Mouse (Mus musculus) hindbrain, embryonic 15.5 days (tissue): ENCODE results near the gene Nfix. TPM values are rescaled to one million over a fixed set of nuclear protein-coding genes. Genes with fewer than 3 reads are reported as not detected.

Experiments
- ATAC-seq: fragments of 200-750 bp; cut with Nextera tagmentation; 2 replicates; pipeline ENCODE4 v1.8.0; 2017; ENCODE audit warnings: low read depth, moderate number of reproducible peaks, moderate TSS enrichment; ENCODE audit not compliant: low FRiP score
- H3K27ac ChIP-seq: fragments of 300-500 bp; sonication (generic); replicated peaks from 2 replicates; pipeline ENCODE4 v1.5.1; 2015; ENCODE audit warnings: mild to moderate bottlenecking, inconsistent platforms
- H3K27me3 ChIP-seq: fragments of 300-500 bp; sonication (generic); 2 replicates; pipeline ENCODE4 v1.6.1; 2015; ENCODE audit warnings: control low read depth, inconsistent platforms
- H3K36me3 ChIP-seq: fragments of 300-500 bp; sonication (generic); 2 replicates; pipeline ENCODE4 v1.6.1; 2015; ENCODE audit warnings: control low read depth, inconsistent platforms
- H3K4me1 ChIP-seq: fragments of 300-500 bp; sonication (generic); replicated peaks from 2 replicates; pipeline ENCODE4 v1.6.1; 2015; ENCODE audit warnings: control low read depth, inconsistent platforms
- H3K4me2 ChIP-seq: fragments of 300-500 bp; sonication (generic); 2 replicates; pipeline ENCODE4 v1.6.1; 2015; ENCODE audit warnings: moderate library complexity, mild to moderate bottlenecking, inconsistent platforms
- H3K4me3 ChIP-seq: fragments of 300-500 bp; sonication (generic); 2 replicates; pipeline ENCODE4 v1.5.1; 2015; ENCODE audit warnings: mild to moderate bottlenecking, inconsistent platforms
- H3K9ac ChIP-seq: fragments of 300-500 bp; sonication (generic); 2 replicates; pipeline ENCODE4 v1.6.1; 2015; ENCODE audit warnings: inconsistent platforms
- H3K9me3 ChIP-seq: fragments of 300-500 bp; sonication (generic); 2 replicates; pipeline ENCODE4 v1.6.1; 2016; ENCODE audit warnings: control low read depth, inconsistent platforms
- WGBS: fragments of 180-500 bp; shearing (Covaris S2); methylation state at CpG from one replicate; pipeline ENCODE4 v1.1.7; 2015; 5-methylcytosine and 5-hydroxymethylcytosine counted together
- polyA plus RNA-seq: library from polyadenylated mRNA; unstranded; fragments of >200 nt; fragmentation: Nextera tagmentation; extraction: Ambion mirVana; gene quantifications from 2 replicates; pipeline ENCODE4 v1.2.1, GENCODE M21; 2015

Gene Nfix
- polyA plus RNA-seq, 1 experiment from 2014 or later, result 87.6 TPM

DNA sequence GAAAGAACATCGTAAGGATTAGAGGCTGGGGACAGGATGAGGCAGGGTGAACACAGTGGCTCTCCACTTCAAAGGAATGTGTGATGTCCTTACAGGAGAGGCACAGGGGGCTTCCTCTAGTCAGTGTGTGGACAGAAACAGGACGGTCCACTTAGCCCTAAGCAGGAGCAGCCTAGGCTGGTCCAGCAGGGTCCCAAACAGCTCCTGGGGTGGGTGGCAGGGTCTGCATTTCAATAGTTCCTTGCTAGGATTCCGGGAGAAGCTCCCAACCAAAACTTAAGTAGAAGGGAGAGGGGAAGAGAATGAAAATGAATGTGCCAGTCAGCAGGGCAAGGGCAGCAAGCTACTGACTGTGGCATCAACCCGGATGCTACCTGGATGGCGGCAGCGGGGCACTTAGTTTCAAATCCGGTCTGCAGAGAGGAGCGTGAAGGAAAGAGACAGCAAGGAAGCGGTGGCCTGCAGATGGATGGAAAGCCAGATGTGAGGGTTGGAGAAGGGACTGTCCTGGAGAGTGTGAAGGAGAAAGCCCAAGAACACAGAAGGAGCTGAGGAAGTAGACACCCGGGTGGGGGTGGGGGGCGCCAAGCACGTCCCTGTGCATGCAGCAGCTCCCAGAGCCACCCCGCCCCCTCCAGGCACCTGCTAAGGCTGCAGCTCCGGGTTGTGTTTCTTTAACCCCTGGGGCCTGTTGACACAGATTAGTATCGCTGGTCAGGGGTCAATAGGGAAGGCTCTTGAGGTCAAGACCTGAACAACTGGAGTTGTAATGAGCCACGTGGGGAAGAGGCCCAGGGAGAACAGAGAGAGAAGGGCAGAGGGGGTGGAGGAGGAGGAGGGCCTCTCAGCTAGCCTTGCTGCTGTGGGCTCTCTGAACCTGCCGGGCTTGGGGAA, 54.9 kb downstream of the Nfix start:
- no peak overlapping the region for H3K9ac ChIP-seq
- peaks cover 60% of the 10 kb centered on the region for H3K27me3 ChIP-seq
- H3K27ac ChIP-seq, result peak overlapping the region; percentile 71; the same call in 1 of the 2 replicates
- H3K4me2 ChIP-seq, result no peak overlapping the region
- WGBS, result 6% methylated on average over 16 of the region's 17 CpGs
- peaks cover 67% of the 10 kb centered on the region for H3K4me1 ChIP-seq
- no peaks in the 10 kb centered on the region for H3K36me3 ChIP-seq
- no peak overlapping the region for H3K4me3 ChIP-seq
- H3K9me3 ChIP-seq, result no peaks in the 10 kb centered on the region
- no peak for ATAC-seq

DNA sequence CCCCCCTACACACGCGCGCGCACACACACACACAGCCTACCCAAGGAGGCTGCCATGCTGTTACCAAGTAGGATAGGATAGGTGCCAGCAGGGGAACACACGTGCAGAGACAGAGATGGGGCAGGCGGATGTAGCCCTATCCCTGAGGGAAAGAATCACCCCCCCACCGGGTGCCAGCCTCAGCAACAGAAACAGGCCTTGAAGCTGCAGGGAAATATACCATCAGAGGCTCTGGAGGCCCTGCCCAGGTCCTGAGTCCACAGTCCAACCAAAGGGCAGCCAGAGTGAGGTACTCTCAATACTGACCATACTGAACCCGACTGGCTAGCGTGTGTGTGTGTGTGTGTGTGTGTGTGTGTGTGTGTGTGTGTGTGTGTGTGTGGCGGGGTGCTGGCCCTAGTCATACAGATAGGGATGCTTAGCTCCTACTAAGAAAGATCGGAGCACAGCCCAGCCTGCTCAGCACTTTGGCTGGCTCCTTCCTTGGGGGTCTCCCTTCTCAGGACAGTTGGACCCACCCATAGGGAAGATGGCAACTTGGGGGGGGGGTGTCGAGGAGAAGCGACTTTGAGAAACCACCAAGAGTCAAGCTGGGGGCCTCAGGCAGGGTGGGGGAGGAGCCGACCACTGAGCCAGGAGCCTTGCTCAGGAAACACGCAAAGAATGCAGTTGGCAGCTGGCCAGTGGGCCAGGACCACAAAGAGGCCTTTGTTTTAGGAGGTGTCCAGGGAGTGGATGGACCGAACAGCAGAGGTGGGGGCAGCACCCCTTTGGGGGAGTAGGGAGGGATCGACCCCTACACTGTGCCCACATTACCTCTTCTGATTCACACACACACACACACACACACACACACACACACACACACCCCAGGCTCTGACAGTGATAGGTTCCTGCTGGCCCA, 56.4 kb downstream of the Nfix start:
- Histone ChIP-seq H3K9ac (no peak overlapping the region), H3K9me3 (no peaks in the 10 kb centered on the region), H3K4me1 (peaks cover 69% of the 10 kb centered on the region), H3K27ac (peak overlapping the region; percentile 71), H3K27me3 (peaks cover 62% of the 10 kb centered on the region), H3K4me3 (no peak overlapping the region), H3K36me3 (no peaks in the 10 kb centered on the region), H3K4me2 (no peak overlapping the region; the same call in none of the 2 replicates)
- 10% methylated on average over 17 of the region's 17 CpGs for WGBS
- peak; percentile 71 for ATAC-seq

GRCm38 (mm10) chr8:84743054-84743415, 57.1 kb downstream of the Nfix start:
- Histone ChIP-seq H3K4me2 (peak overlapping the region; percentile 20), H3K9ac (no peak overlapping the region), H3K27ac (peak overlapping the region; percentile 71), H3K9me3 (no peaks in the 10 kb centered on the region), H3K4me3 (no peak overlapping the region), H3K36me3 (no peaks in the 10 kb centered on the region), H3K4me1 (peaks cover 76% of the 10 kb centered on the region), H3K27me3 (peaks cover 63% of the 10 kb centered on the region)
- WGBS, result 11% methylated on average over 10 of the region's 10 CpGs
- no peak for ATAC-seq

DNA sequence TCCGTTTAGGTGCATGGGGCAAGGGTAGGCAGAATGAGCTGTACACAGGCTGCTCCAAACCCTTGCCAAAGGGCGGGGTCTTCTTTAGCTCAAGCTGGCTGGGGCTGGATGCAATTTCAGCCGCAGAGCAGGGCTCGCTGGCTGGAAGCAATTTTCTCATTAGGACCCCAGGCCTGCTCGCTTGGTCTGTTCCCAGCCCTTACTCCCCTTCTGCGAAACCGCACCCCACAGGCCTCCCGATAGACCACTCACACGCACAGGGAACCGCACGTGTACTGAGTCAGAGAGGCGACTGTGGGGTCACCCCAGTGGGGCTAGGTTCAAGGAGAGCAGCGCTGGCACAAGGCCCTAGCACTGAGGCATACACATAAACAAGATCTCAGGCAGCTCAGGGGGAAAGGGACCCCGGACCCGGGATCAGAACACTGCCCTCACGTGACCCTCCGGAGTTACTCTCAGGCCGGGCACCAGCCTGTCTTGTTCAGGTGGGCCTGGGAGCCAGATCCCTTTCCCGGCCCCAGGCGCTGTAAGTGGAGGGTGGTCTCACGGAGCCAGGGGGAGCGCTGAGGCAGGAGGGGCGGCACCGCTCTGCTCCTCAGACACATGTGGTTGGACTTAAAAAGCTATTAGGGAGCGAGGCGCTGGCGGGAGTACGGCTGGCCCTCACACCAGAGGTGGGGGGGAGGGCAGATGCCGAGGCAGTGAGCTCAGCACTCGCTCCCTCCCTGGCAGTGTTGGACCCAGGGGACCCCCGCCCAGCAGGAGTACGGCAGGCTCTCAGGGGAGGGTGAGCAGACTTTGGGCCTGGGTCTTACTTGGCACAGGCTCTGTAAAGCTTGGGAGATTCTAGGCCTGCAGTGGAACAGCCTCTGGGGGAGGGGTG, 57.7 kb downstream of the Nfix start:
- Histone ChIP-seq H3K27me3 (peaks cover 64% of the 10 kb centered on the region), H3K4me1 (peaks cover 83% of the 10 kb centered on the region), H3K27ac (peak overlapping the region; percentile 71)

GRCm38 (mm10) chr8:84740895-84741843, 59.0 kb downstream of the Nfix start:
- Histone ChIP-seq H3K36me3 (no peaks in the 10 kb centered on the region), H3K9me3 (no peaks in the 10 kb centered on the region), H3K4me2 (no peak overlapping the region), H3K4me1 (peaks cover 89% of the 10 kb centered on the region), H3K4me3 (no peak overlapping the region), H3K27ac (peak overlapping the region; percentile 71), H3K9ac (no peak overlapping the region), H3K27me3 (peaks cover 66% of the 10 kb centered on the region)
- no peak for ATAC-seq
- WGBS, result 36% methylated on average over 13 of the region's 13 CpGs

More for the DNA sequence above, 57.7 kb downstream of the Nfix start:
- 7% methylated on average over 32 of the region's 32 CpGs for WGBS
- peak; percentile 27; the same call in 1 of the 2 replicates for ATAC-seq
- no peak overlapping the region for H3K4me3 ChIP-seq
- peak overlapping the region; percentile 20 for H3K4me2 ChIP-seq
- H3K9me3 ChIP-seq, result no peaks in the 10 kb centered on the region
- no peak overlapping the region for H3K9ac ChIP-seq
- no peaks in the 10 kb centered on the region for H3K36me3 ChIP-seq

DNA sequence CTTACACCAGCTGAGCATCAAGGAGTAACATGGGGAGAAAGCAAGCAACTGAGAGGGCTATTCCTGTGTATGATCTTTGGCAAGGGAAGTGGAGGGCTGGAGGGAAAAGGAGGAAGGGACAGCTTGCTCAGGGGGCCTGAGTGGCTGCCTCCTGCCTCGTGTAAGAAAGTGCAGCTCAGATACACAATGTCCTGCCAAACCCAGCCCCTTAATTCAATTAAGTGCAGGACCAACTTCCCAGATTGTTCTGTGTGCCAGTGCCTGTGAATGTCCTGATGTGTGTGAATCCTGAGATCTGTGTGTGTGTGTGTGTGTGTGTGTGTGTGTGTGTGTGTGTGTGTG, 60.8 kb downstream of the Nfix start:
- H3K9ac ChIP-seq, result no peak overlapping the region
- H3K4me1 ChIP-seq, result peaks cover 80% of the 10 kb centered on the region
- peaks cover 59% of the 10 kb centered on the region for H3K27me3 ChIP-seq
- 0 out of 2 replicates have a peak overlapping the region, but pooled peaks have one; percentile 14 for H3K27ac ChIP-seq
- no peak for ATAC-seq
- WGBS, result 13% methylated on average over 1 of the region's 1 CpGs
- no peaks in the 10 kb centered on the region for H3K9me3 ChIP-seq
- H3K36me3 ChIP-seq, result no peaks in the 10 kb centered on the region
- no peak overlapping the region for H3K4me2 ChIP-seq
- H3K4me3 ChIP-seq, result no peak overlapping the region

- Histone ChIP-seq H3K9ac (no peak overlapping the region), H3K4me1 (peaks cover 80% of the 10 kb centered on the region), H3K36me3 (no peaks in the 10 kb centered on the region), H3K4me3 (no peak overlapping the region), H3K27me3 (peaks cover 59% of the 10 kb centered on the region), H3K9me3 (no peaks in the 10 kb centered on the region), H3K27ac (peak overlapping the region; percentile 37; the same call in 1 of the 2 replicates), H3K4me2 (peak overlapping the region; percentile 43)
- ATAC-seq, result no peak
- WGBS, result 38% methylated on average over 10 of the region's 10 CpGs
Observed at GRCm38 (mm10) chr8:84738715-84739400, 61.3 kb downstream of the Nfix start.

- H3K9me3 ChIP-seq, result no peaks in the 10 kb centered on the region
- H3K4me3 ChIP-seq, result no peak overlapping the region
- 14% methylated on average over 10 of the region's 10 CpGs for WGBS
- H3K9ac ChIP-seq, result no peak overlapping the region
- peak overlapping the region; percentile 43 for H3K4me2 ChIP-seq
- H3K27ac ChIP-seq, result peak overlapping the region; percentile 37
- ATAC-seq, result no peak
- H3K27me3 ChIP-seq, result peaks cover 59% of the 10 kb centered on the region
- peaks cover 80% of the 10 kb centered on the region for H3K4me1 ChIP-seq
- H3K36me3 ChIP-seq, result no peaks in the 10 kb centered on the region
Observed at GRCm38 (mm10) chr8:84738266-84738665, 61.9 kb downstream of the Nfix start.

DNA sequence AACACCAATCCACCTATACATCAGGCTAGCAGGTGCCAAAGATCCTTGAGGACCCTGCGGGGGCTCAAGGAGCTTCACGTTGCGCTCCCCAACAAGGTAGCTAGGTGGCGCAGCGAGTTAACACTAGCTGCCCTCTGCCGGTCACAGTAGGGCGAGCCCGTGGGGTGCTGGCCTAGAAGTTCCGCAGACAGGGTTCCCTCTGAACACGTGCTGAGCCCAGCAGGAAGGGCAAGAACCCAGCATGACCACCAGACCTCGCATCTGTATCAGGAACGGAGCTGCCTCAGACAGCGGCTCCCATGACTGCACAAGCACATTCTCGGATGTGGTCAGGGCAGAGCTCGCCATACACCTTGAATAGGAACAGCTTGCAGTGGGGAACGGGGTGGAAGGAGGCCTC, 62.5 kb downstream of the Nfix start:
- 2% methylated on average over 16 of the region's 16 CpGs for WGBS
- Histone ChIP-seq H3K4me3 (no peak overlapping the region), H3K9ac (peak overlapping the region; percentile 9; the same call in 1 of the 2 replicates), H3K27me3 (peaks cover 56% of the 10 kb centered on the region), H3K27ac (0 out of 2 replicates have a peak overlapping the region, but pooled peaks have one; percentile 37), H3K4me2 (peak overlapping the region; percentile 43), H3K36me3 (no peaks in the 10 kb centered on the region), H3K9me3 (no peaks in the 10 kb centered on the region), H3K4me1 (peaks cover 80% of the 10 kb centered on the region)
- ATAC-seq, result no peak

DNA sequence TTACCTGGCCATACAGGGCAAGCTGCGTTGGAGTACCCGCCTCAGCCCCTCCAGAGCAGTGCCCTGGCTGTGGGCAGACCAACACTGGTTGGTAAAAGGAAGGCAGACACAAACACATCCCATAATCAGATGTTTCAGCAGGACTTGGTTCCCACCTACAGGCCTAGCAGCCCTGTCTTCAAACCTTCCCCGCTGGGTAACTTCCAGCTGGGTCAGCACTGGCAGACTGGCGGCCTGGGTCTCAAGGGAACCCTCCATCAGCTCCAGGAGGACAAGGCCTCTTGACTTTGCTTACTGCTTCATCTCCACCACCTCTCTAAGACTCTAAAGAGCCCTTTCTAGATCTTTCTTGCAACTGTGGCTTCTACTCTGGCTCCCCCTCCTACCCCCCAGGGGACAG, 63.6 kb downstream of the Nfix start:
- peaks cover 80% of the 10 kb centered on the region for H3K4me1 ChIP-seq
- no peak overlapping the region for H3K9ac ChIP-seq

More for the DNA sequence above, 63.6 kb downstream of the Nfix start:
- no peak for ATAC-seq
- no peak overlapping the region for H3K27ac ChIP-seq
- H3K4me3 ChIP-seq, result no peak overlapping the region
- WGBS, result 83% methylated on average over 4 of the region's 4 CpGs
- H3K36me3 ChIP-seq, result no peaks in the 10 kb centered on the region
- no peaks in the 10 kb centered on the region for H3K9me3 ChIP-seq
- H3K4me2 ChIP-seq, result no peak overlapping the region
- peaks cover 48% of the 10 kb centered on the region for H3K27me3 ChIP-seq
